Mouse (Mus musculus) thymus, postnatal 25 days (tissue): Measurements from ENCODE around the gene Slc38a4.

Source experiments
- DNase-seq: peaks from one replicate; pipeline ENCODE4 v3.0.0; 2022

The Slc38a4 gene

DNA sequence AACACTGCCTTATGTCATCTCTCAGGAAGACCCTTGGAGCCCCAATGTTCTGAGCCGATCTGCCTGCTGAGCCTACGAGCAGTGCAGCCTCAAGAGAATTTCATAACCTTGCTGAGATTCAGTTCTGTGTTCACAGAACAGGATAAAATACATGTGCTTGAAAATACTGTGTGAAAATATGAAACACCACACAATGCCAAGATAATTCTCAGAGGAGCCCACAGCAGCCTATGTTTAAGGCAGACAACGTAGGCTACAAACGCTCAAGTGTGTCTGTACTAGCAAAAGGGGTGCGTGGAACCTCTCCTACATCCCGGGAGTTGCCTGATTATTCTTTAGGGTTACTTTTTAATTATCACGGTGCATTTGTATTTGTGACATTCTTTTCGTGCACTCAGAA is 92.4 kb downstream of the Slc38a4 start:
- no peak for DNase-seq

GRCm38 (mm10) chr15:96960343-96960742 is 95.4 kb downstream of the Slc38a4 start:
- DNase-seq = no peak

DNA sequence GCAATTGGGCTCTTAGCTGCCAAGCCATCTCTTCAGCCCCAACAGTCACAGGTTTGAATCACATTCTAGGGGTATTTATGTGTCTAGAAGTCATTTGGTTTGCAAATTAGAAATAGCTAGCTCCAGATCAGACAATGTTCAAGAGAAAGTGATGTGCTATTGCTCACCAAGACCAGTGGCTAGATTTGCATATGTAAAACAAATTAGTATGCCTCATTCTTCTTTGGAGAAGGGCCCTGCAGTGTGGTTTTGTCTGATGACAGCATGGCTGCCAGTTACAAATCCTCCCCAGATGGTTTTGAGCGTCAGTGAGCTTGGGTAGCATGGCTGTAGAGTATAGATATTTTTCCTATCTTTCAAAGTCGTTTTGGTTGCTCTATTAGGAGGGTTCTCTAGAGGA is 96.5 kb downstream of the Slc38a4 start:
- DNase-seq = no peak

- DNase-seq = no peak
Observed at GRCm38 (mm10) chr15:96956699-96957098, 99.1 kb downstream of the Slc38a4 start.

DNA sequence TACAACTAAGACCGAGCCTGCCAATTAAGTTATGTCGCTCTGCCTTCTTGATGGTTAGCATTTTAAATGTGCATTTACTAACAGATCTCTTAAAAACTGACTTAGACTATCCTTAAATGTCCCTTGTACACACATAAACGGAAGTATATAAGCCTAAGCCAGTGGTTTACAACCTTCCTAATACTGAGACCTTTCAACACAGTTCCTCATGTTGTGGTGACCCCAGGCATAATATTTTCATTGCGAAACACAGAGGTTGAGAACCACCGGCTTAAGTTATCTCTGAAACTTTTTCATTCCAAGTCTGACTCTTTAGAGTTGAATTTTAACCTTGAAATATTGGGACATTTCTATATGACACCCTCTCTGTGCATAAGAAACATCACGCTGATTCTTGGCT is 101.4 kb downstream of the Slc38a4 start:
- DNase-seq = no peak

- DNase-seq = no peak
Observed at GRCm38 (mm10) chr15:96953938-96954238, 101.9 kb downstream of the Slc38a4 start.

GRCm38 (mm10) chr15:96953112-96953937 is 102.4 kb downstream of the Slc38a4 start:
- peak; percentile 68 for DNase-seq

- no peak for DNase-seq
Observed at GRCm38 (mm10) chr15:96952488-96952887, 103.3 kb downstream of the Slc38a4 start.

- no peak for DNase-seq
Observed at GRCm38 (mm10) chr15:96951783-96952182, 104.0 kb downstream of the Slc38a4 start.

DNA sequence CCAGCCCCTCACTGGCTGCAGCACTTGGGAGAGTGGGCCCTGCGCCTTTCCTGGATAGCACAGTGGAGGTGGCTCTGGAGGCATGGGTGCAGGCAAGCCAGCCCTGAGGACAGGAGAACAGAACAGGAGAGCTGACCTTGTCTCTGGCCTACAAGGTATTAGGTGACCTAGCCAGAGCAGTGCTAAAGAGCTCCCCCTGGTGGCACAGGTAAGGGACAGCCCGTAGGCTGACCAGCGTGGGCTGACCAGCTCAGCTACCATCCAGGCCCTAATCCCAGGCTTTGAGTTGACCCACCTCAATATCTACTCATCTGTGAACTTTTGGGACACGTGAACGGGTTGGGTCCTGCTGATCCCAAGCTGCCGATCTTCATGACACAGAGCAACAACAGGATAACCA is 107.3 kb downstream of the Slc38a4 start:
- DNase-seq = peak; percentile 54
